Mouse (Mus musculus) CD8-positive naive resting alpha-beta T cell, adult 57 days (primary cell): ENCODE results near the gene Rgs7. TPM values are rescaled to one million over a fixed set of nuclear protein-coding genes. Genes with fewer than 3 reads are reported as not detected.

Experiments used
- total RNA-seq: library from RNA; stranded (reverse); gene quantifications from one replicate; pipeline ENCODE4 v1.2.4, GENCODE M21; 2023

Gene Rgs7
- total RNA-seq = not detected

DNA sequence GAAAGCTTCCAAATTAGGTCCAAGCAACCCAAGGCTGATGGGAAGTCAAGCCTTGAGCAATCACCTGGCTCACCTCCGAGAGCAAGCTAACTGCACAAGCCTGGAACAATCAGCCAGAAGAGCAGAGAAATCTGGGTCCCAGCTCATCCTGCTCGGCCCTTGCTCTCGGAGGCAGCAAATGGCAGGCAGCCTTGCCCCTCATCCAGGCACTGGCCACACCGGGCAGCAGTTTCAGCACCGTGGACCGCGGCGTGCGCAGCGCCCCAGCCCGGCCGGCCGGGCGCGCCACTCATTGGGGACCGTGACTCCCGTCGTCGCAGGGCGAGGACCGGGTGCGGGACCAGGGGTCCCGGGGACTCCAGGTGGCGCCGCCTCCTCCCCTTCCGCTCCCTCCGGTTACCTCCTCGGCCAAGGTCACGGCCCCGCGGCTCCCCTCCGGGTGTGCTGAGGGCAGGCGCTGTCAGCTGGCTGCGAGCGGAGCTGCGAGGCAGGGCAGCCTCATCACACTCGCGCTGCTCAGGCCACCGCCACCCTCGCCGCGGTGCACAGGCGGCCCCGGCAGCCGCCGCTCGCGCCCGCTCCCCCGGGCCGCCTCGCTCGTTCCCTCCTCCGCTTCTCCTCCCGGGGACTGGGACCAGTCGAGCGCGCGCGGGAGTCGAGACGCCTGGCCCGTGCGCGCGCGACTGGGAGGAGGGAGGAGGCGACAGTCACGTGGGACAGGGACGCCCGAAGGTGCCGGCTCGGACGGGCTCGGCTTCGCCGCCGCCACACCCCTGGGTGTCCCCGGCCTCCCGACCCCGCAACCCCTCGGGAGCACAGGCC lies at the start of gene Rgs7:
Rgs7 (minus strand) TSS at position 640 of the 822 bp plus-strand sequence.

Other genes with a start within 250 kb of the Rgs7 start
- 9.3 TPM for gene Kmo, start 127.9 kb upstream of the Rgs7 start, total RNA-seq
- gene Fh1, start 133.1 kb upstream of the Rgs7 start, total RNA-seq = 23.1 TPM
- 0.40 TPM for gene Opn3, start 200.3 kb upstream of the Rgs7 start, total RNA-seq
- gene Chml, start 200.4 kb upstream of the Rgs7 start, total RNA-seq = 5.8 TPM
- gene Wdr64, start 206.1 kb upstream of the Rgs7 start, total RNA-seq = not detected